Comparison of ENCODE assay signal across 17 mouse cellular contexts in the genomic region with DNA sequence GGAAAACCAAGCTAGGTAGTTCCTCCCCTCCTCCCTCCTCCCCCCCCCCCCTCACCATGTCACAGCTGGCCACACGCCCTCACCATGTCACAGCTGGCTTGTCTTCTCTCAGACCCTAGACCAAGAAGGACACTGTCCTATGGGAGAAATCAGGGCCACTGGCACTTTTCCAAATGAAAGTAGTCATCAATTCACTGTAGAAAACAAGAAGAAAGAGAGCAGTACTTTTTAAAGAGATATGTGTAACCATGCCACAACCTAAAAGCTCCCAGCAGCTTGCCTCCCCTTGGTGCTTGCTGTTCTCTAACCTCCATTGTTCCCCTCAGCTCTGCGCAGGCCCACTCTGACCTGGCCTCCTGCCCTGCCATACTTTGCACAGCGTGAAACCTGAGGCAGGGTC.
DNase-seq lines count a peak whose midpoint lies in the region; ATAC-seq and TF ChIP-seq lines count a peak whose summit lies in the region.
"Had no signal": no experiment of that assay in that cellular context is flagged by ENCODE, and none has a peak within 500 bp of the region (broad histone marks: within the 10 kb centered on the region; RNA-seq: fewer than 3 reads in every experiment).

No protein-coding gene starts in this region.

- H3K4me1 ChIP-seq in heart, postnatal 0 days (ENCODE audit: control insufficient read depth, insufficient read depth), result peaks cover 21% of the 10 kb centered on the region
- H3K4me1 ChIP-seq in midbrain, embryonic 10.5 days, result peaks cover 9% of the 10 kb centered on the region; the same call in 1 of the 2 replicates
- H3K4me1 ChIP-seq in midbrain, embryonic 16.5 days (ENCODE audit: control insufficient read depth, insufficient read depth, low read length), result no peaks in the 10 kb centered on the region
- H3K4me1 ChIP-seq in hindbrain, embryonic 10.5 days (replicated peaks), result peaks cover 30% of the 10 kb centered on the region

- H3K27ac ChIP-seq in heart, postnatal 0 days (ENCODE audit: low read depth), result peak overlapping the region; percentile 50; the same call in 1 of the 2 replicates
- peak overlapping the region; percentile 42 for H3K27ac ChIP-seq in midbrain, embryonic 10.5 days (replicated peaks)
- H3K27ac ChIP-seq in midbrain, embryonic 16.5 days (ENCODE audit: low read length), result no peak overlapping the region
- H3K27ac ChIP-seq in hindbrain, embryonic 10.5 days, result no peak overlapping the region
- H3K27ac ChIP-seq: embryonic facial prominence, embryonic 10.5 days; forebrain, embryonic 13.5 days; hindbrain, embryonic 14.5 days; intestine, embryonic 15.5 days had no signal

- H3K27me3 ChIP-seq in heart, postnatal 0 days (ENCODE audit: control insufficient read depth, insufficient read depth, low read length), result no peaks in the 10 kb centered on the region
- no peaks in the 10 kb centered on the region for H3K27me3 ChIP-seq in midbrain, embryonic 10.5 days (ENCODE audit: low read depth, poor library complexity, severe bottlenecking)
- no peaks in the 10 kb centered on the region for H3K27me3 ChIP-seq in midbrain, embryonic 16.5 days (ENCODE audit: control insufficient read depth, insufficient read depth, low read depth, low read length)
- no peaks in the 10 kb centered on the region for H3K27me3 ChIP-seq in hindbrain, embryonic 10.5 days (ENCODE audit: insufficient read depth, poor library complexity, severe bottlenecking)
- H3K27me3 ChIP-seq: forebrain, embryonic 13.5 days; intestine, embryonic 15.5 days had no signal

- TF ChIP-seq CTCF in heart, postnatal 0 days (IDR thresholded peaks at IDR 0.05; ENCODE audit: low read depth), result no peak

- no peaks in the 10 kb centered on the region for H3K9me3 ChIP-seq in heart, postnatal 0 days (replicated peaks; ENCODE audit: control insufficient read depth, low read length)
- H3K9me3 ChIP-seq in midbrain, embryonic 10.5 days (replicated peaks), result no peaks in the 10 kb centered on the region
- no peaks in the 10 kb centered on the region for H3K9me3 ChIP-seq in midbrain, embryonic 16.5 days (replicated peaks; ENCODE audit: control insufficient read depth, low read length, poor library complexity, severe bottlenecking)
- no peaks in the 10 kb centered on the region for H3K9me3 ChIP-seq in hindbrain, embryonic 10.5 days
- H3K9me3 ChIP-seq: embryonic facial prominence, embryonic 10.5 days; forebrain, embryonic 13.5 days; G1E; intestine, embryonic 15.5 days had no signal

- TF ChIP-seq EP300 in heart, postnatal 0 days (IDR thresholded peaks at IDR 0.05; ENCODE audit: low read depth), result no peak

- WGBS in heart, postnatal 0 days, result 72% methylated on average over 3 of the region's 3 CpGs
- WGBS in midbrain, embryonic 10.5 days, result 83% methylated on average over 3 of the region's 3 CpGs
- 67% methylated on average over 3 of the region's 3 CpGs for WGBS in midbrain, embryonic 16.5 days
- WGBS in hindbrain, embryonic 10.5 days, result 60% methylated on average over 3 of the region's 3 CpGs

- no peak overlapping the region for H3K9ac ChIP-seq in heart, postnatal 0 days (replicated peaks; ENCODE audit: low read depth, low read length)
- no peak overlapping the region for H3K9ac ChIP-seq in midbrain, embryonic 16.5 days (ENCODE audit: low read depth, low read length)
- H3K9ac ChIP-seq: forebrain, embryonic 13.5 days; forebrain, postnatal 0 days; hindbrain, embryonic 14.5 days; intestine, embryonic 15.5 days had no signal

- H3K4me3 ChIP-seq in heart, postnatal 0 days (ENCODE audit: low read depth, low read length), result no peak overlapping the region
- H3K4me3 ChIP-seq in midbrain, embryonic 10.5 days, result no peak overlapping the region
- H3K4me3 ChIP-seq in midbrain, embryonic 16.5 days (ENCODE audit: low read depth, low read length), result no peak overlapping the region
- H3K4me3 ChIP-seq in hindbrain, embryonic 10.5 days, result no peak overlapping the region
- H3K4me3 ChIP-seq: embryonic facial prominence, embryonic 10.5 days; forebrain, embryonic 13.5 days; intestine, embryonic 15.5 days had no signal

- no peak for ATAC-seq in heart, postnatal 0 days (ENCODE audit: insufficient read depth, low read depth)
- no peak for ATAC-seq in midbrain, embryonic 16.5 days
- ATAC-seq: forebrain, embryonic 13.5 days; forebrain, postnatal 0 days; intestine, embryonic 15.5 days had no signal

- DNase-seq in adrenal gland, adult 2 months, result peak; percentile 38
- DNase-seq in adrenal gland, postnatal 25 days, result no peak
- no peak for DNase-seq in heart, postnatal 0 days (ENCODE audit: low spot score)
- DNase-seq in heart, adult 11 months, result no peak
- DNase-seq in midbrain, embryonic 10.5 days (ENCODE audit: low spot score), result no peak
- DNase-seq in hindbrain, embryonic 10.5 days (ENCODE audit: low spot score), result no peak
- DNase-seq: B cell, adult 2 months; cerebellum, adult 18-20 months; cerebellum, postnatal 10 days; forebrain, postnatal 0 days; gastrocnemius, postnatal 14 days had no signal

- H3K4me2 ChIP-seq in heart, postnatal 0 days (ENCODE audit: low read depth, low read length), result no peak overlapping the region
- H3K4me2 ChIP-seq in midbrain, embryonic 16.5 days (ENCODE audit: low read length), result no peak overlapping the region
- H3K4me2 ChIP-seq: forebrain, embryonic 13.5 days; hindbrain, embryonic 14.5 days; intestine, embryonic 15.5 days had no signal

- no peaks in the 10 kb centered on the region for H3K36me3 ChIP-seq in heart, postnatal 0 days (replicated peaks; ENCODE audit: control insufficient read depth, insufficient read depth, low read length)
- no peaks in the 10 kb centered on the region for H3K36me3 ChIP-seq in midbrain, embryonic 10.5 days
- H3K36me3 ChIP-seq in midbrain, embryonic 16.5 days (ENCODE audit: control insufficient read depth, insufficient read depth, low read length), result no peaks in the 10 kb centered on the region
- H3K36me3 ChIP-seq in hindbrain, embryonic 10.5 days, result no peaks in the 10 kb centered on the region
- H3K36me3 ChIP-seq: embryonic facial prominence, embryonic 10.5 days; intestine, embryonic 15.5 days had no signal

Comparison
In these comparisons a context has a peak if more than half of its experiments do, and no peak if none do; other contexts are left out.
1. H3K27ac ChIP-seq: peak in heart, postnatal 0 days (single experiment) and midbrain, embryonic 10.5 days (single experiment); none in midbrain, embryonic 16.5 days (single experiment) and hindbrain, embryonic 10.5 days (single experiment).